Mouse (Mus musculus): Measurements from ENCODE around the gene Vrk1. TPM values are rescaled to one million over a fixed set of nuclear protein-coding genes. Genes with fewer than 3 reads are reported as not detected.

The Vrk1 gene
- polyA plus RNA-seq, 1 experiment from 2014 or later: 30.6 TPM

- WGBS: 88% methylated on average over 6 of the region's 6 CpGs
- ATAC-seq (ENCODE audit: low FRiP score, low read depth): no peak
- Histone ChIP-seq H3K4me2 (no peak overlapping the region), H3K27me3 (no peaks in the 10 kb centered on the region), H3K27ac (replicated peaks) (no peak overlapping the region), H3K4me3 (no peak overlapping the region), H3K36me3 (no peaks in the 10 kb centered on the region), H3K4me1 (replicated peaks) (peaks cover 12% of the 10 kb centered on the region), H3K9me3 (no peaks in the 10 kb centered on the region), H3K9ac (no peak overlapping the region)
These were observed 3.8 kb upstream of the Vrk1 start for GRCm38 (mm10) chr12:106006218-106006617.

GRCm38 (mm10) chr12:106008348-106009050 is 1.5 kb upstream of the Vrk1 start:
- WGBS: 84% methylated on average over 22 of the region's 22 CpGs
- no peak overlapping the region for H3K27ac ChIP-seq (replicated peaks)
- no peak overlapping the region for H3K9ac ChIP-seq
- no peaks in the 10 kb centered on the region for H3K36me3 ChIP-seq
- H3K27me3 ChIP-seq: no peaks in the 10 kb centered on the region
- H3K9me3 ChIP-seq: no peaks in the 10 kb centered on the region
- H3K4me3 ChIP-seq: no peak overlapping the region
- no peak for ATAC-seq (ENCODE audit: low FRiP score, low read depth)
- H3K4me1 ChIP-seq (replicated peaks): peaks cover 16% of the 10 kb centered on the region
- H3K4me2 ChIP-seq: no peak overlapping the region

GRCm38 (mm10) chr12:106009122-106009870 is 732 bp upstream of the Vrk1 start:
- Histone ChIP-seq H3K4me2 (peak overlapping the region; percentile 50), H3K27ac (replicated peaks) (0 out of 2 replicates have a peak overlapping the region, but pooled peaks have one; percentile 48), H3K27me3 (no peaks in the 10 kb centered on the region), H3K4me3 (peak overlapping the region; percentile 96), H3K9ac (peak overlapping the region; percentile 27; the same call in 1 of the 2 replicates), H3K4me1 (replicated peaks) (peaks cover 16% of the 10 kb centered on the region), H3K36me3 (no peaks in the 10 kb centered on the region), H3K9me3 (no peaks in the 10 kb centered on the region)
- ATAC-seq (ENCODE audit: low FRiP score, low read depth): peak; percentile 33
- WGBS: 85% methylated on average over 12 of the region's 12 CpGs

- Histone ChIP-seq H3K4me3 (no peak overlapping the region), H3K9ac (no peak overlapping the region), H3K27me3 (no peaks in the 10 kb centered on the region), H3K4me1 (replicated peaks) (peaks cover 16% of the 10 kb centered on the region), H3K4me2 (no peak overlapping the region), H3K36me3 (no peaks in the 10 kb centered on the region), H3K27ac (replicated peaks) (no peak overlapping the region), H3K9me3 (no peaks in the 10 kb centered on the region)
- 78% methylated on average over 2 of the region's 2 CpGs for whole genome bisulfite sequencing
- no peak for ATAC-seq (ENCODE audit: low FRiP score, low read depth)
These were observed 2.1 kb downstream of the Vrk1 start for GRCm38 (mm10) chr12:106012161-106012560.

GRCm38 (mm10) chr12:106016265-106017012 is 6.4 kb downstream of the Vrk1 start:
- no peaks in the 10 kb centered on the region for H3K9me3 ChIP-seq
- no peak overlapping the region for H3K27ac ChIP-seq (replicated peaks)
- H3K27me3 ChIP-seq: no peaks in the 10 kb centered on the region
- 93% methylated on average over 12 of the region's 12 CpGs for WGBS
- no peak for ATAC-seq (ENCODE audit: low FRiP score, low read depth)
- H3K36me3 ChIP-seq: no peaks in the 10 kb centered on the region
- H3K4me2 ChIP-seq: no peak overlapping the region
- H3K9ac ChIP-seq: no peak overlapping the region
- H3K4me3 ChIP-seq: no peak overlapping the region
- H3K4me1 ChIP-seq (replicated peaks): peaks cover 1% of the 10 kb centered on the region

GRCm38 (mm10) chr12:106020063-106020462 is 10.0 kb downstream of the Vrk1 start:
- Histone ChIP-seq H3K27me3 (no peaks in the 10 kb centered on the region), H3K4me3 (no peak overlapping the region), H3K4me2 (no peak overlapping the region), H3K4me1 (replicated peaks) (no peaks in the 10 kb centered on the region), H3K36me3 (no peaks in the 10 kb centered on the region), H3K27ac (replicated peaks) (peak overlapping the region; percentile 31; the same call in 1 of the 2 replicates), H3K9ac (no peak overlapping the region), H3K9me3 (no peaks in the 10 kb centered on the region)
- 0 out of 2 replicates have a peak, but pooled peaks have one; percentile 51 for ATAC-seq (ENCODE audit: low FRiP score, low read depth)
- WGBS: 64% methylated on average over 4 of the region's 4 CpGs

- no peak overlapping the region for H3K9ac ChIP-seq
- 94% methylated on average over 9 of the region's 9 CpGs for WGBS
- H3K36me3 ChIP-seq: no peaks in the 10 kb centered on the region
- no peaks in the 10 kb centered on the region for H3K4me1 ChIP-seq (replicated peaks)
- H3K9me3 ChIP-seq: no peaks in the 10 kb centered on the region
- H3K27me3 ChIP-seq: no peaks in the 10 kb centered on the region
- H3K4me3 ChIP-seq: no peak overlapping the region
- no peak for ATAC-seq (ENCODE audit: low FRiP score, low read depth)
- no peak overlapping the region for H3K27ac ChIP-seq (replicated peaks)
- H3K4me2 ChIP-seq: no peak overlapping the region
These were observed 13.6 kb downstream of the Vrk1 start for GRCm38 (mm10) chr12:106023652-106024051.

- no peaks in the 10 kb centered on the region for H3K27me3 ChIP-seq
- ATAC-seq (ENCODE audit: low FRiP score, low read depth): no peak
These were observed 15.4 kb downstream of the Vrk1 start for GRCm38 (mm10) chr12:106025416-106025815.

GRCm38 (mm10) chr12:106026385-106027134 is 16.5 kb downstream of the Vrk1 start:
- no peaks in the 10 kb centered on the region for H3K36me3 ChIP-seq
- no peaks in the 10 kb centered on the region for H3K9me3 ChIP-seq
- no peak overlapping the region for H3K27ac ChIP-seq (replicated peaks)
- H3K4me2 ChIP-seq: no peak overlapping the region
- H3K4me1 ChIP-seq (replicated peaks): no peaks in the 10 kb centered on the region
- H3K4me3 ChIP-seq: no peak overlapping the region
- no peak for ATAC-seq (ENCODE audit: low FRiP score, low read depth)
- H3K27me3 ChIP-seq: no peaks in the 10 kb centered on the region
- H3K9ac ChIP-seq: no peak overlapping the region
- WGBS: 87% methylated on average over 16 of the region's 16 CpGs

More at GRCm38 (mm10) chr12:106025416-106025815, 15.4 kb downstream of the Vrk1 start:
- Histone ChIP-seq H3K27ac (replicated peaks) (no peak overlapping the region), H3K9me3 (no peaks in the 10 kb centered on the region), H3K4me3 (no peak overlapping the region), H3K4me1 (replicated peaks) (no peaks in the 10 kb centered on the region), H3K4me2 (no peak overlapping the region), H3K36me3 (no peaks in the 10 kb centered on the region), H3K9ac (no peak overlapping the region)
- 76% methylated on average over 6 of the region's 6 CpGs for WGBS

GRCm38 (mm10) chr12:106027372-106027771 is 17.3 kb downstream of the Vrk1 start:
- no peak overlapping the region for H3K4me2 ChIP-seq
- no peaks in the 10 kb centered on the region for H3K36me3 ChIP-seq
- ATAC-seq (ENCODE audit: low FRiP score, low read depth): no peak
- H3K4me3 ChIP-seq: no peak overlapping the region
- no peak overlapping the region for H3K9ac ChIP-seq
- 95% methylated on average over 5 of the region's 5 CpGs for WGBS
- no peak overlapping the region for H3K27ac ChIP-seq (replicated peaks)
- no peaks in the 10 kb centered on the region for H3K9me3 ChIP-seq
- no peaks in the 10 kb centered on the region for H3K4me1 ChIP-seq (replicated peaks)
- no peaks in the 10 kb centered on the region for H3K27me3 ChIP-seq

- Histone ChIP-seq H3K36me3 (no peaks in the 10 kb centered on the region), H3K4me2 (no peak overlapping the region), H3K4me3 (no peak overlapping the region), H3K4me1 (replicated peaks) (no peaks in the 10 kb centered on the region), H3K27me3 (no peaks in the 10 kb centered on the region), H3K9ac (no peak overlapping the region), H3K9me3 (no peaks in the 10 kb centered on the region), H3K27ac (replicated peaks) (no peak overlapping the region)
- no peak for ATAC-seq (ENCODE audit: low FRiP score, low read depth)
- 96% methylated on average over 2 of the region's 2 CpGs for WGBS
These were observed 19.6 kb downstream of the Vrk1 start for GRCm38 (mm10) chr12:106029582-106029981.

All from hindbrain, embryonic 15.5 days (tissue).